Mouse (Mus musculus): Measurements from ENCODE around the gene Tsc2.

DNA sequence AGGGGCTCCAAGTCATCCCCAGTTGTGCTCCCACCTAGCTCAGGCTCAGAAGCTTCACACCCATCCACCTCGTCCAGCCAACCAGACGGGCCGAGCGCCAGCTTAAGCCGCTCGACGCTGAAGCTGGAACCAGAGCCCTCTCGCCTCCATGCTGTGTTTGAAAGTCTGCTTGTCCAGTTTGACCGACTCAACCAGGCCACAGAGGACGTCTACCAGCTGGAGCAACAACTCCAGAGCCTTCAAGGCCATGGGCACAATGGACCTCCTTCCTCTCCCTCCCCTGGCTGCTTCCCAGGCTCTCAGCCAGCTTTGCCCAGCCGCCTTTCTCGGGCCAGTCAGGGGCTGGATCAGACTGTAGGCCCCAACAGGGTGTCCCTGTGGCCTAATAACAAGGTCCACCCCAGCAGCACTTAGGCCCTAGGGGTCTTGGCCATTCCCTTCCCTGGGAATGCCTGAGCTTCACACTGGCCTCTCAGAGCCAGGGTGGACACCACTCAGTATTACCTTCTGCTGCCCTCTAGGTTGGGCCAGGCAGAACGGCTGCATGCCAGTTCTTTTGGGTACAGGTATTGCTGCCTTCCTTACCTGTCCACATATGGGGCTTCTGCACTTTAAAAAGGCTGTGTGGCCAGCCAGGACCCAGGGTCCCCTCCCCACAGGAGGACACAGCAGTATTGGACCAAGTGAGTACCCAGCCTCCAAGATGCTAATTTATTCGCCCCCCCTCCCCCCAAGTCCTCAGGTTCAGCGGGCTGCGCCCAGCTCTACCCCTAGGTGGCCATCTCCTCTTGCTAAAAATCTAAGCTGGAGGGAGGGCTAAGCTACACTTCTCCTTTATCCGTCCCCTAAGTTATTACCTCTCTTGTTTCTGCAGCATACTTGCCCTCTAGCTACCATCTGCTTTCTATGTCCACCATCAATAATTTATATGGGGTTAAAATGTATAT, 37.0 kb downstream of the Tsc2 start:
- no peak for TF ChIP-seq MAFK (IDR thresholded peaks at IDR 0.05; ENCODE audit: insufficient read depth, low read depth, low read length)
- no peak for TF ChIP-seq ZC3H11A (IDR thresholded peaks at IDR 0.05; ENCODE audit: borderline replicate concordance, low read depth, low read length)
- TF ChIP-seq ZNF384 (IDR thresholded peaks at IDR 0.05; ENCODE audit: low read depth, low read length): no peak
- no peak for TF ChIP-seq HCFC1 (IDR thresholded peaks at IDR 0.05; ENCODE audit: borderline replicate concordance, insufficient read depth, low read length)
- TF ChIP-seq CHD2 (IDR thresholded peaks at IDR 0.05; ENCODE audit: low read depth, low read length): no peak

All from ES-E14 (cell line).